23 mouse cellular contexts compared by ENCODE assay signal in the genomic region with DNA sequence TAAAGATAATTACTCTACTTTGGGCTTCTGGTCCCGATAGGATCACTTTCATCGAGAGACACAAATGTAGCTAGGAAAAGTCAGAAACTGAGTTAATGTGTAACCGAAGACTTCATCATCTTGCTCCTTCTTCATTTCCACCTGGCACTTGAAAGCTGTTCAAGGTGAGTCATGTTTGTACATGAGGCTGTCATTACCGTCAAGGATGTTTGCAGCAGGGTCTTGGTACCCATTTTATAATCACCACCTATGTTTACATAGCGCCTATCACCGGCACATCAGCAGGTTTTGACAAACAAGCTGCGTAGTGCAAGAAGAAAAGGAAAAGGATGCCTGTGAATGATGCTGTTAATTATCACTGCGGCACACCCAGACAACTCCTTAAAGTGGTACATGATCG.
DNase-seq lines count a peak whose midpoint lies in the region; ATAC-seq and TF ChIP-seq lines count a peak whose summit lies in the region.
"Had no signal": no experiment of that assay in that cellular context is flagged by ENCODE, and none has a peak within 500 bp of the region (broad histone marks: within the 10 kb centered on the region; RNA-seq: fewer than 3 reads in every experiment).

No protein-coding gene starts in this region.

- no peak for ATAC-seq in kidney, embryonic 16.5 days (ENCODE audit: low FRiP score, low TSS enrichment)
- ATAC-seq in intestine, embryonic 15.5 days = peak; percentile 65
- peak; percentile 58; the same call in 1 of the 2 replicates for ATAC-seq in intestine, embryonic 16.5 days
- ATAC-seq: forebrain, embryonic 14.5 days had no signal

- 75% methylated on average over 9 of the region's 9 CpGs for WGBS in kidney, adult 2 months
- WGBS in kidney, embryonic 16.5 days = 90% methylated on average over 9 of the region's 9 CpGs
- WGBS in intestine, embryonic 15.5 days = 66% methylated on average over 9 of the region's 9 CpGs
- 61% methylated on average over 9 of the region's 9 CpGs for WGBS in intestine, embryonic 16.5 days
- WGBS in limb, embryonic 10.5 days = 91% methylated on average over 9 of the region's 9 CpGs

- H3K27ac ChIP-seq in kidney, adult 2 months (ENCODE audit: insufficient read depth, low read depth, low read length) = no peak overlapping the region
- H3K27ac ChIP-seq in kidney, embryonic 16.5 days (ENCODE audit: low read length) = no peak overlapping the region
- H3K27ac ChIP-seq in intestine, embryonic 15.5 days = no peak overlapping the region
- no peak overlapping the region for H3K27ac ChIP-seq in intestine, embryonic 16.5 days (ENCODE audit: low read length)
- H3K27ac ChIP-seq in limb, embryonic 10.5 days = no peak overlapping the region
- H3K27ac ChIP-seq: embryonic facial prominence, embryonic 13.5 days; embryonic facial prominence, embryonic 15.5 days; forebrain, embryonic 10.5 days; forebrain, embryonic 12.5 days had no signal

- peak; percentile 11 for DNase-seq in kidney, adult 2 months
- peak; percentile 15 for DNase-seq in limb, embryonic 10.5 days (ENCODE audit: low spot score)
- no peak for DNase-seq in gastrocnemius, postnatal 36 days
- DNase-seq in left cerebral cortex, adult 18-20 months (ENCODE audit: low spot score in 2 of 2) = no peak
- DNase-seq: adrenal gland, adult 2 months; adrenal gland, postnatal 10 days; adrenal gland, postnatal 25 days; cerebellum, adult 11 months; cerebellum, adult 18-20 months; cerebellum, adult 8-10 months; cerebellum, adult 9-11 months; cerebellum, postnatal 14 days; cerebellum, postnatal 36 days; embryo, embryonic 11 days had no signal

- no peaks in the 10 kb centered on the region for H3K36me3 ChIP-seq in kidney, adult 2 months (ENCODE audit: control insufficient read depth, insufficient read depth, low read length)
- H3K36me3 ChIP-seq in kidney, embryonic 16.5 days (ENCODE audit: insufficient read depth, low read length) = no peaks in the 10 kb centered on the region
- no peaks in the 10 kb centered on the region for H3K36me3 ChIP-seq in intestine, embryonic 15.5 days
- no peaks in the 10 kb centered on the region for H3K36me3 ChIP-seq in intestine, embryonic 16.5 days (ENCODE audit: control insufficient read depth, insufficient read depth, low read length)
- no peaks in the 10 kb centered on the region for H3K36me3 ChIP-seq in limb, embryonic 10.5 days
- H3K36me3 ChIP-seq: embryonic facial prominence, embryonic 13.5 days; embryonic facial prominence, embryonic 15.5 days; forebrain, embryonic 10.5 days; forebrain, embryonic 12.5 days had no signal

- no peak overlapping the region for H3K9ac ChIP-seq in kidney, embryonic 16.5 days (replicated peaks; ENCODE audit: low read length)
- H3K9ac ChIP-seq in intestine, embryonic 15.5 days = no peak overlapping the region
- H3K9ac ChIP-seq in intestine, embryonic 16.5 days (ENCODE audit: low read depth, low read length) = no peak overlapping the region
- H3K9ac ChIP-seq: embryonic facial prominence, embryonic 13.5 days; embryonic facial prominence, embryonic 15.5 days; forebrain, embryonic 12.5 days had no signal

- TF ChIP-seq CTCF in kidney, adult 2 months (conservative IDR thresholded peaks at IDR 0.05; ENCODE audit: insufficient read depth, insufficient read length, low read depth, low read length) = no peak

- H3K4me1 ChIP-seq in kidney, adult 2 months (ENCODE audit: control insufficient read depth, insufficient read depth, low read length) = no peaks in the 10 kb centered on the region
- peaks cover 12% of the 10 kb centered on the region for H3K4me1 ChIP-seq in kidney, embryonic 16.5 days (ENCODE audit: insufficient read depth, low read length)
- no peaks in the 10 kb centered on the region for H3K4me1 ChIP-seq in intestine, embryonic 15.5 days (replicated peaks)
- no peaks in the 10 kb centered on the region for H3K4me1 ChIP-seq in intestine, embryonic 16.5 days (ENCODE audit: control insufficient read depth, insufficient read depth, low read length)
- peaks cover 28% of the 10 kb centered on the region for H3K4me1 ChIP-seq in limb, embryonic 10.5 days
- H3K4me1 ChIP-seq: embryonic facial prominence, embryonic 15.5 days; forebrain, embryonic 10.5 days; forebrain, embryonic 12.5 days had no signal

- intact Hi-C loops in gastrocnemius, postnatal 36 days (cut with DNase I) = no loop called here

- no peaks in the 10 kb centered on the region for H3K9me3 ChIP-seq in kidney, embryonic 16.5 days (ENCODE audit: low read length)
- no peaks in the 10 kb centered on the region for H3K9me3 ChIP-seq in intestine, embryonic 15.5 days
- no peaks in the 10 kb centered on the region for H3K9me3 ChIP-seq in intestine, embryonic 16.5 days (ENCODE audit: control insufficient read depth, low read length)
- H3K9me3 ChIP-seq in limb, embryonic 10.5 days (replicated peaks) = no peaks in the 10 kb centered on the region
- H3K9me3 ChIP-seq: embryonic facial prominence, embryonic 13.5 days; embryonic facial prominence, embryonic 15.5 days; forebrain, embryonic 10.5 days; forebrain, embryonic 12.5 days had no signal

- no peak overlapping the region for H3K4me2 ChIP-seq in kidney, embryonic 16.5 days (replicated peaks; ENCODE audit: low read depth, low read length)
- no peak overlapping the region for H3K4me2 ChIP-seq in intestine, embryonic 15.5 days (replicated peaks)
- no peak overlapping the region for H3K4me2 ChIP-seq in intestine, embryonic 16.5 days (ENCODE audit: low read depth, low read length)
- H3K4me2 ChIP-seq: embryonic facial prominence, embryonic 13.5 days; embryonic facial prominence, embryonic 15.5 days; forebrain, embryonic 12.5 days had no signal

- no peak overlapping the region for H3K4me3 ChIP-seq in kidney, adult 2 months (ENCODE audit: insufficient read depth, low read depth, low read length)
- no peak overlapping the region for H3K4me3 ChIP-seq in kidney, embryonic 16.5 days (ENCODE audit: low read length)
- no peak overlapping the region for H3K4me3 ChIP-seq in intestine, embryonic 15.5 days (replicated peaks)
- no peak overlapping the region for H3K4me3 ChIP-seq in intestine, embryonic 16.5 days (ENCODE audit: low read length)
- H3K4me3 ChIP-seq in limb, embryonic 10.5 days = no peak overlapping the region
- H3K4me3 ChIP-seq: embryonic facial prominence, embryonic 13.5 days; embryonic facial prominence, embryonic 15.5 days; erythroblast, embryonic 14.5 days; forebrain, embryonic 10.5 days; forebrain, embryonic 12.5 days had no signal

- TF ChIP-seq POLR2A in kidney, adult 2 months (IDR thresholded peaks at IDR 0.05; ENCODE audit: low read depth, low read length) = no peak

- no peaks in the 10 kb centered on the region for H3K27me3 ChIP-seq in kidney, adult 2 months (replicated peaks; ENCODE audit: control insufficient read depth, insufficient read depth, low read length)
- H3K27me3 ChIP-seq in kidney, embryonic 16.5 days (ENCODE audit: insufficient read depth, low read length) = 0 out of 2 replicates have a peak, but pooled peaks cover 5% of the 10 kb centered on the region
- H3K27me3 ChIP-seq in intestine, embryonic 15.5 days (replicated peaks) = no peaks in the 10 kb centered on the region
- H3K27me3 ChIP-seq in intestine, embryonic 16.5 days (replicated peaks; ENCODE audit: control insufficient read depth, insufficient read depth, low read length) = no peaks in the 10 kb centered on the region
- peaks cover 49% of the 10 kb centered on the region for H3K27me3 ChIP-seq in limb, embryonic 10.5 days (ENCODE audit: low read depth, poor library complexity, severe bottlenecking)
- H3K27me3 ChIP-seq: embryonic facial prominence, embryonic 13.5 days; embryonic facial prominence, embryonic 15.5 days; forebrain, embryonic 12.5 days had no signal

Comparison
In these comparisons a context has a peak if more than half of its experiments do, and no peak if none do; other contexts are left out.
1. DNase-seq: peak in kidney, adult 2 months (single experiment) and limb, embryonic 10.5 days (single experiment); none in gastrocnemius, postnatal 36 days (0 of 2) and left cerebral cortex, adult 18-20 months (0 of 2).